Mouse (Mus musculus): ENCODE results near the gene Pla1a.

GRCm38 (mm10) chr16:38453203-38453553 is 20.2 kb upstream of the Pla1a start:
- TF ChIP-seq GATA1 (IDR thresholded peaks at IDR 0.05; ENCODE audit: borderline replicate concordance, low read length): no peak
- TF ChIP-seq FLI1 (IDR thresholded peaks at IDR 0.05; ENCODE audit: low read length): no peak
